ENCODE assay signal across 12 mouse cellular contexts in genomic region chr10:3743069-3743468, GRCm38 (mm10). TPM values are rescaled to one million over a fixed set of nuclear protein-coding genes. Genes with fewer than 3 reads are reported as not detected.
DNase-seq lines count a peak whose midpoint lies in the region; ATAC-seq and TF ChIP-seq lines count a peak whose summit lies in the region.
"Had no signal": no experiment of that assay in that cellular context is flagged by ENCODE, and none has a peak within 500 bp of the region (broad histone marks: within the 10 kb centered on the region; RNA-seq: fewer than 3 reads in every experiment).

No protein-coding gene starts in this region.

- peak overlapping the region; percentile 61; the same call in 1 of the 2 replicates for H3K27ac ChIP-seq in heart, embryonic 13.5 days (replicated peaks)
- no peak overlapping the region for H3K27ac ChIP-seq in layer of hippocampus, adult 2 months

- H3K9me3 ChIP-seq in heart, embryonic 13.5 days = no peaks in the 10 kb centered on the region

- H3K4me1 ChIP-seq in heart, embryonic 13.5 days = peaks cover 30% of the 10 kb centered on the region

- no peak overlapping the region for H3K9ac ChIP-seq in heart, embryonic 13.5 days

- intact Hi-C loops in left cerebral cortex, postnatal 4 days (cut with DNase I) = loop anchor here (10.0 kb wide), 3 partner anchors 168 to 202 kb away; partner anchors contain the start of gene Iyd

- H3K4me2 ChIP-seq in heart, embryonic 13.5 days = peak overlapping the region; percentile 42

- H3K27me3 ChIP-seq in heart, embryonic 13.5 days (replicated peaks) = peaks cover 7% of the 10 kb centered on the region; the same call in 1 of the 2 replicates

- H3K36me3 ChIP-seq in heart, embryonic 13.5 days = peaks cover 5% of the 10 kb centered on the region; the same call in 1 of the 2 replicates

- no peak for TF ChIP-seq CTCF in layer of hippocampus, adult 2 months (conservative IDR thresholded peaks at IDR 0.05)

- no peak overlapping the region for H3K4me3 ChIP-seq in heart, embryonic 13.5 days
- no peak overlapping the region for H3K4me3 ChIP-seq in layer of hippocampus, adult 2 months
- H3K4me3 ChIP-seq: erythroblast, embryonic 14.5 days had no signal

- DNase-seq in embryo, embryonic 10.5 days (ENCODE audit: low spot score) = peak; percentile 33
- DNase-seq in embryo, embryonic 10 days (ENCODE audit: low spot score) = no peak
- DNase-seq in left cerebral cortex, postnatal 4 days = peak; percentile 58
- DNase-seq in left cerebral cortex, adult 9 months (ENCODE audit: low spot score in 2 of 2) = no peak
- DNase-seq in kidney, postnatal 10 days = peak; percentile 79
- DNase-seq in layer of hippocampus, adult 2 months (ENCODE audit: low spot score in 2 of 2) = no peak
- DNase-seq in B cell, adult 2 months = no peak
- DNase-seq: adrenal gland, adult 8-10 months; cerebellum, adult 18-20 months; thymus, postnatal 14 days had no signal

- no peak for ATAC-seq in heart, embryonic 13.5 days (ENCODE audit: extremely low read depth, insufficient number of reproducible peaks, low FRiP score, low TSS enrichment)

- 31% methylated on average over 2 of the region's 2 CpGs for WGBS in heart, embryonic 13.5 days

RNA-seq across cellular contexts. Expression of gene Plekhg1, which starts 2.9 kb away (rescaled TPM):
- 10 to 100 TPM; 13.2 to 16.0 TPM for total RNA-seq in left cerebral cortex, postnatal 4 days (2021)
- 5.9 and 7.4 TPM in 2 replicates for polyA plus RNA-seq in heart, embryonic 13.5 days (2015; fragmentation: Nextera tagmentation; extraction: Ambion mirVana)
- 10 to 100 TPM; 14.2 to 15.9 TPM for total RNA-seq in layer of hippocampus, adult 2 months (2021)
- polyA plus RNA-seq: erythroblast, embryonic 14.5 days had no signal

Comparison
In these comparisons a context has a peak if more than half of its experiments do, and no peak if none do; other contexts are left out.
1. DNase-seq: peak in embryo, embryonic 10.5 days (single experiment), left cerebral cortex, postnatal 4 days (single experiment) and kidney, postnatal 10 days (single experiment); none in embryo, embryonic 10 days (single experiment), left cerebral cortex, adult 9 months (0 of 2), layer of hippocampus, adult 2 months (0 of 2) and B cell, adult 2 months (0 of 2).